Comparison of ENCODE assay signal across 9 mouse cellular contexts in the genomic region with DNA sequence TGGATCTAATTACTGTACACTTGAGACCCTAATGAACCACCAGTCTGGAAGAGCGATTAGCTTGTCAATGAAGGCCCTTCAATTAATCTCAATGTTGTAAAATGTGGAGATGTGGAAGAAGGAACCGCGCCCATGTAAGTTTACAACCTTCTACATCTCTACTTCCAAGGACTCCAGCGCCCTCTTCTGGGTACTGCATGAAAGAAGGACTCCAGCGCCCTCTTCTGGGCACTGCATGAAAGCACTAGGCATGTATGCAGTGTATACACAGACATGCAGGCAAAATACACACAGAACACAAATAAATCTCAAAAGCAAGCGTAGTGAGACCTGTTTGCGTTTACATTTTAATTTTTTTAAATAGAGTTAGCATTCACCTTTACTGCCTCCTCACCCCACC. TPM values are rescaled to one million over a fixed set of nuclear protein-coding genes. Genes with fewer than 3 reads are reported as not detected.
DNase-seq lines count a peak whose midpoint lies in the region; ATAC-seq and TF ChIP-seq lines count a peak whose summit lies in the region.
"Had no signal": no experiment of that assay in that cellular context is flagged by ENCODE, and none has a peak within 500 bp of the region (broad histone marks: within the 10 kb centered on the region; RNA-seq: fewer than 3 reads in every experiment).

No protein-coding gene starts in this region.

- H3K27ac ChIP-seq in kidney, adult 2 months (ENCODE audit: insufficient read depth, low read depth, low read length) = no peak overlapping the region
- no peak overlapping the region for H3K27ac ChIP-seq in MEL (ENCODE audit: control insufficient read depth, low read depth, low read length)
- no peak overlapping the region for H3K27ac ChIP-seq in hindbrain, embryonic 13.5 days

- TF ChIP-seq EP300 in MEL (IDR thresholded peaks at IDR 0.05; ENCODE audit: low read depth in 1 of 2, low read length in 2 of 2) = no peak

- H3K9me3 ChIP-seq in MEL (replicated peaks; ENCODE audit: insufficient read depth, low read length) = no peaks in the 10 kb centered on the region
- no peaks in the 10 kb centered on the region for H3K9me3 ChIP-seq in hindbrain, embryonic 13.5 days
- H3K9me3 ChIP-seq: megakaryocyte, embryonic 14.5 days had no signal

- peak; percentile 35 for TF ChIP-seq RAD21 in MEL (IDR thresholded peaks at IDR 0.05; ENCODE audit: low read depth, low read length)

- no peak for TF ChIP-seq POLR2A in kidney, adult 2 months (IDR thresholded peaks at IDR 0.05; ENCODE audit: low read depth, low read length)
- no peak for TF ChIP-seq POLR2A in MEL (IDR thresholded peaks at IDR 0.05; ENCODE audit: control insufficient read depth in 1 of 2, insufficient read depth in 1 of 2, low read depth in 1 of 2, low read length in 2 of 2, poor library complexity in 1 of 2)

- H3K4me3 ChIP-seq in kidney, adult 2 months (ENCODE audit: insufficient read depth, low read depth, low read length) = no peak overlapping the region
- H3K4me3 ChIP-seq in MEL (ENCODE audit: control insufficient read depth in 1 of 2, insufficient read depth in 1 of 2, low read depth in 2 of 2, low read length in 2 of 2) = no peak overlapping the region
- H3K4me3 ChIP-seq in hindbrain, embryonic 13.5 days = no peak overlapping the region
- H3K4me3 ChIP-seq: megakaryocyte, embryonic 14.5 days had no signal

- peak; percentile 76 for TF ChIP-seq CTCF in kidney, adult 2 months (conservative IDR thresholded peaks at IDR 0.05; ENCODE audit: insufficient read depth, insufficient read length, low read depth, low read length)
- peak; percentile 55 to 99 (median 70) for TF ChIP-seq CTCF in MEL (IDR thresholded peaks at IDR 0.05 in 2 of 3, conservative IDR thresholded peaks at IDR 0.05 in 1 of 3; ENCODE audit: control insufficient read depth in 1 of 3, insufficient read depth in 1 of 3, low read depth in 2 of 3, low read length in 3 of 3, poor library complexity in 1 of 3, severe bottlenecking in 1 of 3)

- H3K4me1 ChIP-seq in kidney, adult 2 months (ENCODE audit: control insufficient read depth, insufficient read depth, low read length) = no peaks in the 10 kb centered on the region
- H3K4me1 ChIP-seq in MEL (ENCODE audit: control insufficient read depth in 1 of 2, insufficient read depth in 2 of 2, low read length in 2 of 2) = 0 out of 4 replicates have a peak, but pooled peaks cover 0 to 7% of the 10 kb centered on the region in 2 experiments
- H3K4me1 ChIP-seq in hindbrain, embryonic 13.5 days (replicated peaks) = no peaks in the 10 kb centered on the region

- H3K4me2 ChIP-seq in hindbrain, embryonic 13.5 days = no peak overlapping the region

- no peak for ATAC-seq in hindbrain, embryonic 13.5 days (ENCODE audit: low FRiP score)

- H3K9ac ChIP-seq in MEL (ENCODE audit: control insufficient read depth, low read depth, low read length, poor library complexity, severe bottlenecking) = no peak overlapping the region
- H3K9ac ChIP-seq in hindbrain, embryonic 13.5 days = no peak overlapping the region

- H3K36me3 ChIP-seq in kidney, adult 2 months (ENCODE audit: control insufficient read depth, insufficient read depth, low read length) = no peaks in the 10 kb centered on the region
- H3K36me3 ChIP-seq in MEL (ENCODE audit: control insufficient read depth in 1 of 2, insufficient read depth in 2 of 2, low read length in 2 of 2) = peaks cover 0 to 3% of the 10 kb centered on the region in 2 experiments; a peak in 2 of 4 replicates
- H3K36me3 ChIP-seq in hindbrain, embryonic 13.5 days = no peaks in the 10 kb centered on the region

- no peaks in the 10 kb centered on the region for H3K79me2 ChIP-seq in MEL (ENCODE audit: control insufficient read depth, insufficient read depth, low read length, poor library complexity)

- peak; percentile 61 for DNase-seq in kidney, adult 2 months
- no peak for DNase-seq in kidney, adult 11 months
- peak; percentile 58 for DNase-seq in MEL (ENCODE audit: low read depth, low spot score)
- DNase-seq in embryo, embryonic 11 days = peak; percentile 31
- peak; percentile 45 for DNase-seq in mesoderm, embryonic 11.5 days (ENCODE audit: low read depth, low spot score)
- DNase-seq in ovary, postnatal 14 days (ENCODE audit: low spot score) = no peak
- no peak for DNase-seq in cerebellum, adult 11-12 months

- H3K27me3 ChIP-seq in kidney, adult 2 months (replicated peaks; ENCODE audit: control insufficient read depth, insufficient read depth, low read length) = no peaks in the 10 kb centered on the region
- no peaks in the 10 kb centered on the region for H3K27me3 ChIP-seq in MEL (ENCODE audit: control insufficient read depth in 1 of 2, insufficient read depth in 2 of 2, low read length in 2 of 2)
- H3K27me3 ChIP-seq in hindbrain, embryonic 13.5 days = no peaks in the 10 kb centered on the region
- H3K27me3 ChIP-seq: megakaryocyte, embryonic 14.5 days had no signal

- WGBS in kidney, adult 2 months = 78% methylated on average over 7 of the region's 7 CpGs
- WGBS in hindbrain, embryonic 13.5 days = 83% methylated on average over 7 of the region's 7 CpGs

TF ChIP-seq in MEL, 35 proteins besides CTCF, POLR2A, EP300 and RAD21:
- peak; percentile 37; the same call in 1 of the 2 replicates for TF ChIP-seq ZC3H11A (IDR thresholded peaks at IDR 0.05; ENCODE audit: low read depth, low read length)
- TF ChIP-seq GATA1 (IDR thresholded peaks at IDR 0.05; ENCODE audit: low read depth, low read length) = no peak
- peak; percentile 42 for TF ChIP-seq SMC3 (IDR thresholded peaks at IDR 0.05; ENCODE audit: low read depth, low read length)
- TF ChIP-seq ETS1 (IDR thresholded peaks at IDR 0.05; ENCODE audit: low read depth, low read length) = no peak
TF ChIP-seq in MEL: peak in this region for 2.

RNA-seq across cellular contexts. Expression of a gene that starts 6.2 kb away (rescaled TPM):
- 142 and 149 TPM in 2 replicates for polyA plus RNA-seq in kidney, adult 2 months (2012; rRNA removed)
- 24.2 and 26.7 TPM in 2 replicates for total RNA-seq in MEL (2012; rRNA removed)
- polyA plus RNA-seq in MEL (2012; ENCODE audit: insufficient read depth in 1 of 2, insufficient read length in 2 of 2, low read depth in 1 of 2, low replicate concordance in 2 of 2, missing spikeins in 1 of 2) = 10 to 100 TPM in 1 of 2 experiments, not detected in 1; 59.5 TPM
- 111 and 123 TPM in 2 replicates for polyA plus RNA-seq in hindbrain, embryonic 13.5 days (2015; fragmentation: Nextera tagmentation; extraction: Ambion mirVana)

Comparison
In these comparisons a context has a peak if more than half of its experiments do, and no peak if none do; other contexts are left out.
1. DNase-seq: peak in kidney, adult 2 months (single experiment), MEL (single experiment), embryo, embryonic 11 days (single experiment) and mesoderm, embryonic 11.5 days (single experiment); none in kidney, adult 11 months (single experiment), ovary, postnatal 14 days (single experiment) and cerebellum, adult 11-12 months (single experiment).